Mouse (Mus musculus): ENCODE data around the gene Ush2a.

DNA sequence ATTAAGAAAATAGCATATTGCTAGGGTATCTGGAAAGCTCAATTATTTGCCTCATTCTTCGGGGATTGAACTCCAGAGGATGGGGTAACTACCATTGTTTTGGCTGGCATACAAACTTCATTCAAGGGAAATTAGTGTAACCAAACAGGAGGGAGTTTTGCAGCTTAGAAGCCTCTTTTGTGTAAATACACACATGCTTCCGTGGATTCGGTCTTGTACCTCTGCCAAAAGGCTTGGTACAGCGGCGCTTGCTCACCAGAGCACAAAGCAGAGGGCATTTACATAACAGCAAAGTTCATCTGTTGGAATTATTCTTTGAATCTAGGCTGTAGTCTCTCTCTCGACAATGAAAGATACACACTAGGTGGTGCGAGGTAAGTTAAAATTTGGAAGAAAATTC lies 467.4 kb downstream of the Ush2a start:
- no peak for TF ChIP-seq CTCF (conservative IDR thresholded peaks at IDR 0.05; ENCODE audit: insufficient read depth, insufficient read length, low read depth, low read length)
- TF ChIP-seq POLR2A (IDR thresholded peaks at IDR 0.05; ENCODE audit: low read depth, low read length): no peak

Data from kidney, adult 2 months (tissue).